Mouse (Mus musculus) limb, embryonic 15.5 days (tissue): Measurements from ENCODE around the gene Ankrd54. TPM values are rescaled to one million over a fixed set of nuclear protein-coding genes. Genes with fewer than 3 reads are reported as not detected.
A peak's percentile ranks its signal among the peaks of the same experiment; 100 is the strongest.

Experiments
- ATAC-seq: fragments of 200-750 bp; cut with Nextera tagmentation; 2 replicates; pipeline ENCODE4 v1.8.0; 2017; ENCODE audit warnings: low read depth, moderate TSS enrichment; ENCODE audit not compliant: insufficient number of reproducible peaks, low FRiP score, low TSS enrichment
- H3K27ac ChIP-seq: fragments of 300-500 bp; sonication (generic); 2 replicates; pipeline ENCODE4 v1.5.1; 2015; ENCODE audit warnings: moderate library complexity, mild to moderate bottlenecking, inconsistent platforms
- H3K27me3 ChIP-seq: fragments of 300-500 bp; sonication (generic); 2 replicates; pipeline ENCODE4 v1.6.1; 2015; ENCODE audit warnings: inconsistent platforms
- H3K36me3 ChIP-seq: fragments of 300-500 bp; sonication (generic); 2 replicates; pipeline ENCODE4 v1.6.1; 2015; ENCODE audit warnings: inconsistent platforms
- H3K4me1 ChIP-seq: fragments of 300-500 bp; sonication (generic); 2 replicates; pipeline ENCODE4 v1.6.1; 2015; ENCODE audit warnings: inconsistent platforms
- H3K4me2 ChIP-seq: fragments of 300-500 bp; sonication (generic); 2 replicates; pipeline ENCODE4 v1.6.1; 2015; ENCODE audit warnings: mild to moderate bottlenecking, inconsistent platforms
- H3K4me3 ChIP-seq: fragments of 300-500 bp; sonication (generic); 2 replicates; pipeline ENCODE4 v1.5.1; 2015; ENCODE audit warnings: mild to moderate bottlenecking, inconsistent platforms
- H3K9ac ChIP-seq: fragments of 300-500 bp; sonication (generic); 2 replicates; pipeline ENCODE4 v1.6.1; 2015; ENCODE audit warnings: inconsistent platforms
- H3K9me3 ChIP-seq: fragments of 300-500 bp; sonication (generic); 2 replicates; pipeline ENCODE4 v1.6.1; 2016; ENCODE audit warnings: inconsistent platforms
- WGBS: fragments of 180-500 bp; shearing (Covaris S2); methylation state at CpG from one replicate; pipeline ENCODE4 v1.1.7; 2015; 5-methylcytosine and 5-hydroxymethylcytosine counted together
- polyA plus RNA-seq: library from polyadenylated mRNA; unstranded; fragments of >200 nt; fragmentation: Nextera tagmentation; extraction: Ambion mirVana; gene quantifications from 2 replicates; pipeline ENCODE4 v1.2.1, GENCODE M21; 2015

Gene Ankrd54
- 43.9 and 46.6 TPM in 2 replicates for polyA plus RNA-seq

- under 1% methylated on average over 80 of the region's 80 CpGs for WGBS
- Histone ChIP-seq H3K27me3 (no peaks in the 10 kb centered on the region), H3K4me2 (peak within 1 kb of the TSS; percentile 63), H3K9me3 (no peaks in the 10 kb centered on the region), H3K4me3 (peak within 1 kb of the TSS; percentile 95), H3K9ac (peak within 1 kb of the TSS; percentile 90), H3K4me1 (peaks cover 14% of the 10 kb centered on the region), H3K27ac (peak within 1 kb of the TSS; percentile 79), H3K36me3 (peaks cover 33% of the 10 kb centered on the region)
- peak; percentile 100 for ATAC-seq
Observed at GRCm38 (mm10) chr15:79062376-79063159, at the start of gene Ankrd54. Ankrd54 (minus strand) TSS chr15:79062893.

GRCm38 (mm10) chr15:79111774-79112173, 49.1 kb upstream of the Ankrd54 start:
- Histone ChIP-seq H3K4me2 (no peak overlapping the region), H3K27ac (no peak overlapping the region), H3K4me3 (no peak overlapping the region), H3K9me3 (no peaks in the 10 kb centered on the region), H3K4me1 (peaks cover 38% of the 10 kb centered on the region), H3K9ac (no peak overlapping the region), H3K27me3 (no peaks in the 10 kb centered on the region), H3K36me3 (peaks cover 30% of the 10 kb centered on the region)
- ATAC-seq = no peak
- WGBS = 74% methylated on average over 4 of the region's 4 CpGs

- no peaks in the 10 kb centered on the region for H3K9me3 ChIP-seq
- peak overlapping the region; percentile 93; the same call in 1 of the 2 replicates for H3K27ac ChIP-seq
- H3K27me3 ChIP-seq = no peaks in the 10 kb centered on the region
- H3K4me3 ChIP-seq = peak overlapping the region; percentile 92
- ATAC-seq = no peak
- no peak overlapping the region for H3K9ac ChIP-seq
- H3K4me1 ChIP-seq = peaks cover 38% of the 10 kb centered on the region
- H3K4me2 ChIP-seq = peak overlapping the region; percentile 91
- peaks cover 17% of the 10 kb centered on the region for H3K36me3 ChIP-seq
- 28% methylated on average over 2 of the region's 2 CpGs for WGBS
Observed at GRCm38 (mm10) chr15:79110528-79110927, 47.8 kb upstream of the Ankrd54 start.

- 14% methylated on average over 9 of the region's 9 CpGs for WGBS
- Histone ChIP-seq H3K4me2 (peak overlapping the region; percentile 91), H3K27me3 (no peaks in the 10 kb centered on the region), H3K27ac (peak overlapping the region; percentile 93), H3K4me1 (peaks cover 38% of the 10 kb centered on the region), H3K36me3 (peaks cover 12% of the 10 kb centered on the region), H3K9me3 (no peaks in the 10 kb centered on the region), H3K4me3 (peak overlapping the region; percentile 92), H3K9ac (peak overlapping the region; percentile 96; the same call in 1 of the 2 replicates)
- ATAC-seq = no peak
Observed at GRCm38 (mm10) chr15:79110031-79110430, 47.3 kb upstream of the Ankrd54 start.

GRCm38 (mm10) chr15:79109321-79109934, 46.7 kb upstream of the Ankrd54 start:
- Histone ChIP-seq H3K36me3 (peaks cover 7% of the 10 kb centered on the region), H3K9me3 (no peaks in the 10 kb centered on the region), H3K27me3 (no peaks in the 10 kb centered on the region), H3K27ac (peak overlapping the region; percentile 93), H3K4me2 (peak overlapping the region; percentile 91), H3K9ac (peak overlapping the region; percentile 96), H3K4me3 (peak overlapping the region; percentile 92), H3K4me1 (peaks cover 38% of the 10 kb centered on the region)
- peak; percentile 21; the same call in 1 of the 2 replicates for ATAC-seq
- WGBS = under 1% methylated on average over 44 of the region's 46 CpGs

- H3K27ac ChIP-seq = peak within 1 kb of the TSS; percentile 93
- H3K9ac ChIP-seq = peak within 1 kb of the TSS; percentile 96
- H3K36me3 ChIP-seq = peaks cover 7% of the 10 kb centered on the region
- peak within 1 kb of the TSS; percentile 91 for H3K4me2 ChIP-seq
- H3K9me3 ChIP-seq = no peaks in the 10 kb centered on the region
- H3K27me3 ChIP-seq = no peaks in the 10 kb centered on the region
- peaks cover 38% of the 10 kb centered on the region for H3K4me1 ChIP-seq
- peak within 1 kb of the TSS; percentile 92 for H3K4me3 ChIP-seq
- under 1% methylated on average over 67 of the region's 85 CpGs for WGBS
- peak; percentile 77 for ATAC-seq
Observed at GRCm38 (mm10) chr15:79108421-79109320, 46.0 kb upstream of the Ankrd54 start, which contains the start of gene Micall1. Micall1 (plus strand) TSS chr15:79108898.

- H3K4me1 ChIP-seq = peaks cover 38% of the 10 kb centered on the region
- H3K4me2 ChIP-seq = peak overlapping the region; percentile 91
- H3K9me3 ChIP-seq = no peaks in the 10 kb centered on the region
- H3K9ac ChIP-seq = peak overlapping the region; percentile 96; the same call in 1 of the 2 replicates
- ATAC-seq = peak; percentile 12; the same call in 1 of the 2 replicates
- peak overlapping the region; percentile 93 for H3K27ac ChIP-seq
- H3K36me3 ChIP-seq = peaks cover 5% of the 10 kb centered on the region
- H3K4me3 ChIP-seq = peak overlapping the region; percentile 92
- 13% methylated on average over 7 of the region's 7 CpGs for WGBS
- no peaks in the 10 kb centered on the region for H3K27me3 ChIP-seq
Observed at GRCm38 (mm10) chr15:79107966-79108365, 45.3 kb upstream of the Ankrd54 start.

- H3K27ac ChIP-seq = no peak overlapping the region
- H3K4me3 ChIP-seq = no peak overlapping the region
- 56% methylated on average over 2 of the region's 2 CpGs for WGBS
- no peak for ATAC-seq
- no peaks in the 10 kb centered on the region for H3K27me3 ChIP-seq
- no peaks in the 10 kb centered on the region for H3K36me3 ChIP-seq
- H3K9ac ChIP-seq = no peak overlapping the region
- H3K4me1 ChIP-seq = peaks cover 38% of the 10 kb centered on the region
- H3K9me3 ChIP-seq = no peaks in the 10 kb centered on the region
- H3K4me2 ChIP-seq = no peak overlapping the region
Observed at GRCm38 (mm10) chr15:79105804-79106203, 43.1 kb upstream of the Ankrd54 start.

GRCm38 (mm10) chr15:79103264-79103663, 40.6 kb upstream of the Ankrd54 start:
- no peak for ATAC-seq
- H3K36me3 ChIP-seq = no peaks in the 10 kb centered on the region
- 69% methylated on average over 10 of the region's 10 CpGs for WGBS
- H3K27me3 ChIP-seq = no peaks in the 10 kb centered on the region
- no peaks in the 10 kb centered on the region for H3K9me3 ChIP-seq
- peaks cover 38% of the 10 kb centered on the region for H3K4me1 ChIP-seq
- no peak overlapping the region for H3K9ac ChIP-seq
- H3K4me3 ChIP-seq = no peak overlapping the region
- H3K4me2 ChIP-seq = no peak overlapping the region
- H3K27ac ChIP-seq = no peak overlapping the region

- no peak overlapping the region for H3K4me3 ChIP-seq
- peak overlapping the region; percentile 74 for H3K27ac ChIP-seq
- H3K9me3 ChIP-seq = no peaks in the 10 kb centered on the region
- peaks cover 48% of the 10 kb centered on the region for H3K4me1 ChIP-seq
- H3K9ac ChIP-seq = no peak overlapping the region
- H3K36me3 ChIP-seq = 0 out of 2 replicates have a peak, but pooled peaks cover 2% of the 10 kb centered on the region
- no peak overlapping the region for H3K4me2 ChIP-seq
- no peak for ATAC-seq
- H3K27me3 ChIP-seq = no peaks in the 10 kb centered on the region
Observed at GRCm38 (mm10) chr15:79101531-79101930, 38.8 kb upstream of the Ankrd54 start.

GRCm38 (mm10) chr15:79100391-79100790, 37.7 kb upstream of the Ankrd54 start:
- no peak overlapping the region for H3K4me2 ChIP-seq
- H3K27ac ChIP-seq = peak overlapping the region; percentile 74; the same call in 1 of the 2 replicates
- no peak overlapping the region for H3K4me3 ChIP-seq
- H3K9ac ChIP-seq = no peak overlapping the region
- H3K9me3 ChIP-seq = no peaks in the 10 kb centered on the region
- peaks cover 49% of the 10 kb centered on the region for H3K4me1 ChIP-seq
- no peaks in the 10 kb centered on the region for H3K27me3 ChIP-seq
- ATAC-seq = no peak
- WGBS = 54% methylated on average over 4 of the region's 4 CpGs
- H3K36me3 ChIP-seq = peaks cover 12% of the 10 kb centered on the region
